Mouse (Mus musculus): ENCODE data around the gene Rbms3.

- TF ChIP-seq POLR2A (IDR thresholded peaks at IDR 0.05; ENCODE audit: borderline replicate concordance, control insufficient read depth, low read depth, low read length) (no peak), CTCF (IDR thresholded peaks at IDR 0.05; ENCODE audit: control insufficient read depth, insufficient read depth, low read length) (no peak)
Observed at GRCm38 (mm10) chr9:117084471-117084870, 545.2 kb downstream of the Rbms3 start.

Data from bone marrow, adult 2 months (tissue).